Mouse (Mus musculus) heart, embryonic 16.5 days (tissue): ENCODE data around the gene Insyn1. TPM values are rescaled to one million over a fixed set of nuclear protein-coding genes. Genes with fewer than 3 reads are reported as not detected.

Source experiments
- ATAC-seq: fragments of 200-750 bp; cut with Nextera tagmentation; replicated peaks from 2 replicates; pipeline ENCODE4 v1.8.0; 2017; ENCODE audit warnings: moderate number of reproducible peaks; ENCODE audit not compliant: insufficient read depth, low FRiP score; ENCODE audit errors: extremely low read depth
- H3K27ac ChIP-seq: fragments of 300-500 bp; sonication (generic); 2 replicates; pipeline ENCODE4 v1.5.1; 2014; ENCODE audit warnings: mild to moderate bottlenecking, low read length, control low read depth, moderate library complexity
- H3K27me3 ChIP-seq: fragments of 300-500 bp; sonication (generic); 2 replicates; pipeline ENCODE4 v1.6.1; 2014; ENCODE audit warnings: low read length, mixed read lengths; ENCODE audit not compliant: control insufficient read depth, insufficient read depth
- H3K36me3 ChIP-seq: fragments of 300-500 bp; sonication (generic); 2 replicates; pipeline ENCODE4 v1.6.1; 2014; ENCODE audit not compliant: control insufficient read depth, insufficient read depth
- H3K4me1 ChIP-seq: fragments of 300-500 bp; sonication (generic); 2 replicates; pipeline ENCODE4 v1.6.1; 2014; ENCODE audit warnings: low read length, mixed read lengths; ENCODE audit not compliant: control insufficient read depth, insufficient read depth
- H3K4me2 ChIP-seq: fragments of 300-500 bp; sonication (generic); 2 replicates; pipeline ENCODE4 v1.6.1; 2014; ENCODE audit warnings: low read depth, mild to moderate bottlenecking, control low read depth, low read length
- H3K4me3 ChIP-seq: fragments of 300-500 bp; sonication (generic); 2 replicates; pipeline ENCODE4 v1.5.1; 2014; ENCODE audit warnings: mild to moderate bottlenecking, control low read depth, low read length
- H3K9ac ChIP-seq: fragments of 300-500 bp; sonication (generic); 2 replicates; pipeline ENCODE4 v1.6.1; 2014; ENCODE audit warnings: low read length, control low read depth
- H3K9me3 ChIP-seq: fragments of 300-500 bp; sonication (generic); replicated peaks from 2 replicates; pipeline ENCODE4 v1.6.1; 2016; ENCODE audit warnings: low read length; ENCODE audit not compliant: control insufficient read depth
- WGBS: fragments of 180-500 bp; shearing (Covaris S2); extraction: QIAGEN DNeasy Blood & Tissue Kit; methylation state at CpG from one replicate; pipeline ENCODE4 v1.1.7; 2014; 5-methylcytosine and 5-hydroxymethylcytosine counted together
- polyA plus RNA-seq: library from polyadenylated mRNA; unstranded; fragments of >200 nt; fragmentation: Nextera tagmentation; extraction: Ambion mirVana; gene quantifications from 2 replicates; pipeline ENCODE4 v1.2.1, GENCODE M21; 2015

Gene Insyn1
- polyA plus RNA-seq, 1 experiment from 2014 or later = 0.54 TPM

DNA sequence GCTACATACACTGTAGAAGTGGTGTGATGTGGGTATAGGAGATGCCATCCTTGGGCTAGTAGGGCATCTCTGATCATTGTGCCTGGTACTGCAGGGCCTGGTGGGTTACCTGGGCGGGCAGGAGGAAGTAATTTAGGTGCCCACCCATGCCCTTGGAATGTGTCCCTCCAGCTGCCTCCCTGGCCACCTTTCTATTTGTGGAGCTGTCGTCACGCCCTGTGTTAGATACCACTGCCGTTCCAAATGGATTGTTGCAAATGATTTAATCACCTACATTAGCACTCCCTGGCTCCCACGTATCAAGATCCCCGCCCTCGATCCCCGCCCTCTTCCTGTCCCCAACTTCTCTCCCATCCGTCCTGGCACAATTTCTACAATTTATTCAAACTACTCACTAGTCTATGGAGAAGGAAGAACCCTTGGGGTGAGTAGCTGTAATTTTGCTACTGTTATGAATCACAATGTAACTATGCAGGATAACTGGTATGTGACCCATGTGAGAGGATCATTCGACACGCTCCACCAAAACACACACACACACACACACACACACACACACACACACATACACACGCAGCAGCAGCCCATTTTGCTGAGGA, 40.3 kb upstream of the Insyn1 start:
- Histone ChIP-seq H3K27me3 (no peaks in the 10 kb centered on the region), H3K4me1 (peaks cover 4% of the 10 kb centered on the region; the same call in 1 of the 2 replicates), H3K9me3 (no peaks in the 10 kb centered on the region), H3K9ac (no peak overlapping the region), H3K4me3 (no peak overlapping the region), H3K27ac (no peak overlapping the region), H3K4me2 (no peak overlapping the region), H3K36me3 (no peaks in the 10 kb centered on the region)
- ATAC-seq = no peak
- WGBS = 51% methylated on average over 12 of the region's 12 CpGs

DNA sequence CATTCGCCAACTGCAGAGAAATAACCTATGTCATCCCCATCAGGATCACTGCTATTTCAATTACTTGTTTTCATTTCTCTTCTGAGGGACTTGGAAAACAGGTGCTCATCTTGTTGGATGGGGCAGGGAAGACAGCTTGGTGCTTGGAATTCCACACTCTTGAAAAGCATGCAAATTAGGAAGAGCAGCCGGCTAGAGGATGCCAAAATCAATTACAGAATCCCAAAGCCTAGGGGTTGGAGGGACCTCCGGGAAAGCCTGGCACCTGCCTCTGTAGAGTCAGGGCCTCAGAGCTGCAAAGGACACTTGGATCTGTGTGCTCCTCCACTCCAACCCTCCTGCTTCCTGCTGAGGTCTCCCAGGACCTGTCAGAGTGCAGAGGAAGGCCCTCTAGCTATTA, 38.9 kb upstream of the Insyn1 start:
- no peak overlapping the region for H3K4me2 ChIP-seq
- no peaks in the 10 kb centered on the region for H3K9me3 ChIP-seq
- ATAC-seq = no peak
- peaks cover 4% of the 10 kb centered on the region; the same call in 1 of the 2 replicates for H3K4me1 ChIP-seq
- no peak overlapping the region for H3K4me3 ChIP-seq
- H3K9ac ChIP-seq = no peak overlapping the region
- no peak overlapping the region for H3K27ac ChIP-seq
- no peaks in the 10 kb centered on the region for H3K27me3 ChIP-seq
- 62% methylated on average over 3 of the region's 3 CpGs for WGBS
- H3K36me3 ChIP-seq = no peaks in the 10 kb centered on the region

- Histone ChIP-seq H3K9ac (no peak overlapping the region), H3K27ac (no peak overlapping the region), H3K36me3 (no peaks in the 10 kb centered on the region), H3K4me1 (peaks cover 7% of the 10 kb centered on the region; the same call in 1 of the 2 replicates), H3K9me3 (no peaks in the 10 kb centered on the region), H3K4me3 (no peak overlapping the region), H3K27me3 (no peaks in the 10 kb centered on the region), H3K4me2 (no peak overlapping the region)
- 62% methylated on average over 5 of the region's 5 CpGs for WGBS
- no peak for ATAC-seq
These were observed 34.5 kb upstream of the Insyn1 start for GRCm38 (mm10) chr9:58453791-58454378.

DNA sequence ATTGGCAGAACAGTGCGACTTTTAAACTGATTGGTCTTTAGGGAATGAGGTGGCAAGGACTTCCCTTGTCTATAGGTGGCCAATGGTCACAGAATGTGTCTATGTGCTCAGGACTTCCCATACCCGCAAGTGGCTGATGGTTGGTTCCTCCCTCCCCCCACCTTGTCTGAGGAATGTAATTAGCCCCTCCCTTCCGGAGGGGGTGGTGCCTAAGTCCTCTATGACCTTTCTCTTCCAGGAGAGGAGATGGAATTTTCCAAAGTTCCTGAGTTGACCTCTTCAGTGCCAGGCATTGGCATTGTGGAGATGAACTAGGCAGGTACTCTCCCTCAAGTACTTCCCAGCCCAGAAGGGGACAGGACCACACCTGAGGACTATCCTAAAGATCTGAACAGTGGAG, 33.5 kb upstream of the Insyn1 start:
- H3K27ac ChIP-seq = no peak overlapping the region
- H3K4me2 ChIP-seq = no peak overlapping the region
- no peak overlapping the region for H3K9ac ChIP-seq
- H3K9me3 ChIP-seq = no peaks in the 10 kb centered on the region
- H3K4me3 ChIP-seq = no peak overlapping the region
- peaks cover 9% of the 10 kb centered on the region; the same call in 1 of the 2 replicates for H3K4me1 ChIP-seq
- H3K27me3 ChIP-seq = no peaks in the 10 kb centered on the region
- 33% methylated on average over 3 of the region's 3 CpGs for WGBS
- no peaks in the 10 kb centered on the region for H3K36me3 ChIP-seq
- ATAC-seq = no peak

- Histone ChIP-seq H3K4me1 (peaks cover 9% of the 10 kb centered on the region; the same call in 1 of the 2 replicates), H3K4me2 (no peak overlapping the region), H3K36me3 (no peaks in the 10 kb centered on the region), H3K27me3 (no peaks in the 10 kb centered on the region), H3K9me3 (no peaks in the 10 kb centered on the region), H3K9ac (no peak overlapping the region), H3K4me3 (no peak overlapping the region), H3K27ac (no peak overlapping the region)
- ATAC-seq = no peak
- 20% methylated on average over 13 of the region's 13 CpGs for WGBS
These were observed 32.6 kb upstream of the Insyn1 start for GRCm38 (mm10) chr9:58455798-58456197.

DNA sequence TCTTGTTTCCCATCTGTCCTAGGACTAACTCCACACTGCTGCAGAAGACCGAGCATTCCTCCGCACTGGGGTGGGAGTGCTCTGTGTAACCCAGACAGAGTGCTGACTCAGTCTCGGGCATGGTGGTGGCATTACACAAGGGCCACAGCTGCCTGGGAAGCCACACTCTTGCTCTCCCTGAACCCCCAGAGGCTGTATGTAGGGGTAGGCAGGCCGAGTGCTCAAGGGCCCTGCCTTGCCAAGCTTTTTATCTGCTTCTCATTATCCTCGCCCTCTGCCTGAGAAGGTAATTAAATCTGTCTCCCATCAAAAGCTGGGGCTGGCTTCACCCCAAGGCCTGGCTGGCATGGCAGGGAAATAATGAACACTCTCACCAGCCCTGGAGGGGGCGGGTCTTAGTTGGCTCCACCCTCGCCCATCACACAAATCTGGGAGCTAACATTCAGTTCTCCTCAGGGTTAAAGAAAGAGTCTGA, 30.9 kb upstream of the Insyn1 start:
- Histone ChIP-seq H3K4me1 (peaks cover 9% of the 10 kb centered on the region; the same call in 1 of the 2 replicates), H3K9ac (no peak overlapping the region), H3K9me3 (no peaks in the 10 kb centered on the region), H3K27me3 (no peaks in the 10 kb centered on the region), H3K36me3 (no peaks in the 10 kb centered on the region), H3K27ac (no peak overlapping the region), H3K4me2 (no peak overlapping the region), H3K4me3 (no peak overlapping the region)
- no peak for ATAC-seq
- WGBS = 68% methylated on average over 7 of the region's 7 CpGs

DNA sequence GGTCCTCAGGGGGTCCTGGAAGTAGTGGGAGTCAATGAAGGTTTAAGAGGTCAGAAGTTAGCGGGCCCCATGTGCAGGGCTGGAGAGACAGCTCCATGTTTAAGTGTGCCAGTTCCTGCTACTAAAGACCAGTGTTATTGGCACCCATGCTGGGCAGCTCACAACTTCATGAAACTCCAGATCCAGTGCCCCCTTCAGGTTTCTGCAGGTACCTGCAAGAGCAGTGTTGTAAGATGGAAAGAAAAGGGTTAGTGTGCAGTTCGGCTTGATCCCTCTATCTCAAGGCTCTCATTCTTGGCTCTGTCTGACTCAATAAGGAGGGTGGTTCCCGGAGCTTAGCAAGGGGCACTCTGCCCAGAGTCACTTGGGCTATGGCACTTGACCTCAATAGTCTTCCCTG, 30.1 kb upstream of the Insyn1 start:
- H3K4me1 ChIP-seq = peaks cover 9% of the 10 kb centered on the region; the same call in 1 of the 2 replicates
- H3K4me3 ChIP-seq = no peak overlapping the region
- H3K27ac ChIP-seq = no peak overlapping the region
- H3K9ac ChIP-seq = no peak overlapping the region
- no peak overlapping the region for H3K4me2 ChIP-seq
- H3K27me3 ChIP-seq = no peaks in the 10 kb centered on the region
- no peaks in the 10 kb centered on the region for H3K36me3 ChIP-seq
- no peak; the same call in 1 of the 2 replicates for ATAC-seq
- no peaks in the 10 kb centered on the region for H3K9me3 ChIP-seq
- WGBS = 68% methylated on average over 3 of the region's 3 CpGs

DNA sequence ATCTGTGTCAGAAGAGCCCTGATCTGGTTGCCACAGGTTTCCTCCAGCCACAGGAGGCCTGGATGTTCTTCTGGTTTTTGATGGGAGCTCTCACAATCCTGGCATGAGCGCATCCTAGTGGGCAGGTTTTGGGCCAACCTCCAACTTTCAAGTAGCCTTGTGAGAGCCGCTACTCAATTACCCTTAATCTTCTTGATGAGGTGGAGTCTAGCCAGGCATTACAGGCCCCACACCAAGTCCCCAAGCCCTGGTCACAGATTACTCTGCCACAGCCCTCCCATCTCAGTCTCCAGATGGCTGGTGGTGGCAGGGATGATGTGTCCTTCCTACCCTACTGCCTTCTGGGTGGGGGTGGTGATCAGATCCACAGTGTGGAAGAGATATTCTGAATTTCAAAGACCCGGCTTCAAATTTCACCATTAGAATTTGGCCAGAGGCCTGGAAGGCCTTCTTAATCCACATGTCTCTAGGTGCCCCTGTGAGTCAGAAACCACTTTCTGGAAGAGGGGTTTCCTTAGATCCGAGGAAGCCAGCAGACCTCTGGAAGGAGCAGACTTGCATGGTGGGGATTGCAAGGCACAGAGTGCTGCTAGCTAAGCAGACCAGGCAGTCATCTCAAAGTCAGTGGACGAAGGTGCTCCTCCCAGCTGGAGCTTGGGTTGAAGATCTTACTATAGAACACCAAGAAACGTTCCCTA, 29.4 kb upstream of the Insyn1 start:
- Histone ChIP-seq H3K9ac (no peak overlapping the region), H3K4me2 (no peak overlapping the region), H3K4me1 (peaks cover 9% of the 10 kb centered on the region; the same call in 1 of the 2 replicates), H3K36me3 (no peaks in the 10 kb centered on the region), H3K27ac (no peak overlapping the region), H3K27me3 (no peaks in the 10 kb centered on the region), H3K9me3 (no peaks in the 10 kb centered on the region), H3K4me3 (no peak overlapping the region)
- no peak for ATAC-seq
- 74% methylated on average over 6 of the region's 6 CpGs for WGBS
